Mouse (Mus musculus): ENCODE measurements around the gene Rbm3.

- TF ChIP-seq POLR2A (IDR thresholded peaks at IDR 0.05; ENCODE audit: low read depth, low read length) = no peak
- TF ChIP-seq CTCF (IDR thresholded peaks at IDR 0.05; ENCODE audit: borderline replicate concordance, insufficient read depth, low read length) = no peak
Measured at GRCm38 (mm10) chrX:8178871-8179270, 33.2 kb upstream of the Rbm3 start.

Data from embryonic fibroblast, embryonic 13.5 days (primary cell).